Mouse (Mus musculus): ENCODE data around the gene Unc13d. TPM values are rescaled to one million over a fixed set of nuclear protein-coding genes. Genes with fewer than 3 reads are reported as not detected.

Unc13d gene
- polyA plus RNA-seq, 1 experiment, result 18.2 TPM

DNA sequence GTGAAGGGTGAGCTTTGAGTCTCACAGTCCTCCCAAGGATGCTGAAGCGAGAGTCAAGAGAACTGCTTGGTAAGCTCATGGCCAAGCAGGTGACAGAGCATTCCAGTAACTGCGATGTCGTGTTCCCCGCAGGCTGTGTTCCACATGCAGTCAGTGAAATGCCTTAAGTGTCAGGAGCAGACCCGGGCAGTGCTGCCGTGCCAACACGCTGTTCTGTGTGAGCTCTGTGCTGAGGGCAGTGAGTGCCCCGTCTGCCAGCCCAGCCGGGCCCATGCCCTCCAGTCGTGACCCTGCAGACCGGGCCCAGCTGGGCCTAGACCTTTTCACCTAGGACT is 18.1 kb downstream of the Unc13d start:
- Histone ChIP-seq H3K27me3 (ENCODE audit: control insufficient read depth) (no peaks in the 10 kb centered on the region), H3K9me3 (ENCODE audit: control insufficient read depth, low read length) (no peaks in the 10 kb centered on the region), H3K36me3 (ENCODE audit: control insufficient read depth) (peaks cover 100% of the 10 kb centered on the region), H3K4me3 (replicated peaks) (no peak overlapping the region), H3K4me1 (ENCODE audit: control insufficient read depth) (peaks cover 46% of the 10 kb centered on the region)
- TF ChIP-seq GATA1 (IDR thresholded peaks at IDR 0.05; ENCODE audit: low read length) (no peak), TAL1 (IDR thresholded peaks at IDR 0.05; ENCODE audit: low read length) (no peak)

GRCm38 (mm10) chr11:116058868-116059690 is 18.7 kb downstream of the Unc13d start:
- Histone ChIP-seq H3K36me3 (ENCODE audit: control insufficient read depth) (peaks cover 100% of the 10 kb centered on the region), H3K4me3 (replicated peaks) (no peak overlapping the region), H3K4me1 (ENCODE audit: control insufficient read depth) (peaks cover 51% of the 10 kb centered on the region), H3K9me3 (ENCODE audit: control insufficient read depth, low read length) (no peaks in the 10 kb centered on the region), H3K27me3 (ENCODE audit: control insufficient read depth) (no peaks in the 10 kb centered on the region)
- TF ChIP-seq GATA1 (IDR thresholded peaks at IDR 0.05; ENCODE audit: low read length) (no peak), TAL1 (IDR thresholded peaks at IDR 0.05; ENCODE audit: low read length) (no peak)

DNA sequence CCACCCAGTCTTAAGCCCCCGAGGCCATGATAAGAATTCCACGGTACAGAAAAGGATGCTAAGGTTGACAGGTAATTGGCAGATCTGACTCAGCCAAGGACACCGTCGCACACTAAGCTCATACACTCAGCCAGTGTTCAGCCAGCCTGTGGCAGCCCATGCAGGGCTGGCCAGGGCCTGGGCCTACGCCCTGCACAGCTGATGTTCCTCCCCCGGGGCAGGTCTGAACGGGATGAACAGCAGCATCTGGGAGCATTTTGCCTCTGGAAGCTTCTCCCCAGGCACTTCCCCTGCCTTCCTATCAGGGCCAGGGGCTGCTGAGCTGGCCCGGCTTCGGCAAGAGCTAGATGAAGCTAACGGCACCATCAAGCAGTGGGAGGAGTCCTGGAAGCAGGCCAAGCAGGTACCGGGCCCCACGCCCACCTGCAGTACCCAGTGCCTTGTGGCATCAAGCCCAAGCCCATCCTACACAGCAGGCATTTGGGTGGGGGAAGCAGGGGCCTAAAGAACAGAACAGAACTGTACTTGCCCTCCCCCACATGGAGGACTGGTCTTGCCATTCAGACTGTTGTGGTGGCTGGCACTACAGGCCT is 19.6 kb downstream of the Unc13d start:
- peaks cover 100% of the 10 kb centered on the region for H3K36me3 ChIP-seq (ENCODE audit: control insufficient read depth)
- no peaks in the 10 kb centered on the region for H3K9me3 ChIP-seq (ENCODE audit: control insufficient read depth, low read length)
- no peak overlapping the region for H3K4me3 ChIP-seq (replicated peaks)
- H3K4me1 ChIP-seq (ENCODE audit: control insufficient read depth), result peaks cover 60% of the 10 kb centered on the region
- H3K27me3 ChIP-seq (ENCODE audit: control insufficient read depth), result no peaks in the 10 kb centered on the region
- no peak for TF ChIP-seq TAL1 (IDR thresholded peaks at IDR 0.05; ENCODE audit: low read length)
- TF ChIP-seq GATA1 (IDR thresholded peaks at IDR 0.05; ENCODE audit: low read length), result no peak

- Histone ChIP-seq H3K36me3 (ENCODE audit: control insufficient read depth) (peaks cover 100% of the 10 kb centered on the region), H3K9me3 (ENCODE audit: control insufficient read depth, low read length) (no peaks in the 10 kb centered on the region), H3K27me3 (ENCODE audit: control insufficient read depth) (no peaks in the 10 kb centered on the region), H3K4me3 (replicated peaks) (no peak overlapping the region), H3K4me1 (ENCODE audit: control insufficient read depth) (peaks cover 64% of the 10 kb centered on the region)
- TF ChIP-seq GATA1 (IDR thresholded peaks at IDR 0.05; ENCODE audit: low read length), result peak; percentile 68
- no peak for TF ChIP-seq TAL1 (IDR thresholded peaks at IDR 0.05; ENCODE audit: low read length)
Measured at GRCm38 (mm10) chr11:116057237-116057881, 20.4 kb downstream of the Unc13d start.

GRCm38 (mm10) chr11:116055873-116056272 is 21.9 kb downstream of the Unc13d start:
- Histone ChIP-seq H3K4me3 (replicated peaks) (no peak overlapping the region), H3K27me3 (ENCODE audit: control insufficient read depth) (no peaks in the 10 kb centered on the region), H3K9me3 (ENCODE audit: control insufficient read depth, low read length) (no peaks in the 10 kb centered on the region), H3K36me3 (ENCODE audit: control insufficient read depth) (peaks cover 97% of the 10 kb centered on the region), H3K4me1 (ENCODE audit: control insufficient read depth) (peaks cover 64% of the 10 kb centered on the region)
- TF ChIP-seq TAL1 (IDR thresholded peaks at IDR 0.05; ENCODE audit: low read length) (no peak), GATA1 (IDR thresholded peaks at IDR 0.05; ENCODE audit: low read length) (no peak)

GRCm38 (mm10) chr11:116053510-116054229 is 24.1 kb downstream of the Unc13d start:
- no peaks in the 10 kb centered on the region; the same call in 1 of the 2 replicates for H3K27me3 ChIP-seq (ENCODE audit: control insufficient read depth)
- TF ChIP-seq GATA1 (IDR thresholded peaks at IDR 0.05; ENCODE audit: low read length), result no peak
- no peak for TF ChIP-seq TAL1 (IDR thresholded peaks at IDR 0.05; ENCODE audit: low read length)
- H3K4me1 ChIP-seq (ENCODE audit: control insufficient read depth), result peaks cover 57% of the 10 kb centered on the region
- peaks cover 8% of the 10 kb centered on the region for H3K9me3 ChIP-seq (ENCODE audit: control insufficient read depth, low read length)
- peaks cover 97% of the 10 kb centered on the region for H3K36me3 ChIP-seq (ENCODE audit: control insufficient read depth)
- no peak overlapping the region for H3K4me3 ChIP-seq (replicated peaks)

GRCm38 (mm10) chr11:116050196-116050595 is 27.6 kb downstream of the Unc13d start:
- Histone ChIP-seq H3K9me3 (ENCODE audit: control insufficient read depth, low read length) (peaks cover 8% of the 10 kb centered on the region), H3K36me3 (ENCODE audit: control insufficient read depth) (peaks cover 95% of the 10 kb centered on the region), H3K4me1 (ENCODE audit: control insufficient read depth) (peaks cover 24% of the 10 kb centered on the region), H3K27me3 (ENCODE audit: control insufficient read depth) (no peaks in the 10 kb centered on the region; the same call in 1 of the 2 replicates), H3K4me3 (replicated peaks) (no peak overlapping the region)
- TF ChIP-seq GATA1 (IDR thresholded peaks at IDR 0.05; ENCODE audit: low read length) (no peak), TAL1 (IDR thresholded peaks at IDR 0.05; ENCODE audit: low read length) (no peak)

DNA sequence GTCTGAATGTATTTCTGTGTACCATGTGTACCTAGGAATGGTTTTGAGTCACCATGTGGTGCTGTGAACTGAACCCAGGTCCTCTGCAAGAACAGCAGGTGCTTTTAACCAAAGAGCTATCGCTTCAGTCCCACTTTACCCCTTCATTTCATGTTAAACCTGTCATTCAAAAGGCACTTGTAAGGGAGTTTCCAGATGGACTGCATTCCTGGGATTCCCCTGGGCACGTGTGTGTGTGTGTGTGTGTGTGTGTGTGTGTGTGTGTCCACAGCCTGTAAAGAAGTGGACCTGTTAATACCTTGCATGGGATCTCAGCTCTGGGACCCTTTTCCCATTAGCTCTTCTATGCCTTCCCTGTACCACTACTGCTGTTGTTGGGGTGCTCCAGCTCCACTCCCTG is 28.2 kb downstream of the Unc13d start:
- no peak overlapping the region for H3K4me3 ChIP-seq (replicated peaks)
- peaks cover 8% of the 10 kb centered on the region for H3K9me3 ChIP-seq (ENCODE audit: control insufficient read depth, low read length)
- TF ChIP-seq GATA1 (IDR thresholded peaks at IDR 0.05; ENCODE audit: low read length) (no peak), TAL1 (IDR thresholded peaks at IDR 0.05; ENCODE audit: low read length) (no peak)
- peaks cover 95% of the 10 kb centered on the region for H3K36me3 ChIP-seq (ENCODE audit: control insufficient read depth)
- no peaks in the 10 kb centered on the region; the same call in 1 of the 2 replicates for H3K27me3 ChIP-seq (ENCODE audit: control insufficient read depth)
- peaks cover 18% of the 10 kb centered on the region for H3K4me1 ChIP-seq (ENCODE audit: control insufficient read depth)

Data from erythroblast, embryonic 14.5 days (primary cell).